Mouse (Mus musculus) brain, embryonic 14.5 days (tissue): ENCODE results near the gene Thrb. TPM values are rescaled to one million over a fixed set of nuclear protein-coding genes. Genes with fewer than 3 reads are reported as not detected.
A peak's percentile ranks its signal among the peaks of the same experiment; 100 is the strongest.

Experiments
- DNase-seq: peaks from one replicate; pipeline ENCODE4 v3.0.0-alpha.2; 2011; ENCODE audit warnings: low read depth
- CTCF ChIP-seq: fragments of 200-500 bp; IDR thresholded peaks from 2 replicates; pipeline ENCODE4 v1.5.1; 2012; ENCODE audit warnings: inconsistent platforms, mild to moderate bottlenecking, moderate library complexity, borderline replicate concordance; ENCODE audit not compliant: insufficient read depth, insufficient read length; ENCODE audit errors: extremely low read depth
- POLR2A ChIP-seq: fragments of 200-500 bp; IDR thresholded peaks from 2 replicates; pipeline ENCODE4 v1.6.1; 2012; ENCODE audit warnings: mild to moderate bottlenecking, inconsistent platforms, borderline replicate concordance; ENCODE audit not compliant: poor library complexity, insufficient read depth, insufficient read length, severe bottlenecking; ENCODE audit errors: extremely low read depth
- polyA plus RNA-seq: library from polyadenylated mRNA; depleted of rRNA; stranded (reverse); fragments of >200 nt; gene quantifications from 2 replicates; pipeline ENCODE4 v1.2.3, GENCODE M21; 2012

Gene Thrb
- polyA plus RNA-seq, 1 experiment, result 1.0 TPM

GRCm38 (mm10) chr14:17989182-17989581 lies 329.1 kb downstream of the Thrb start:
- TF ChIP-seq POLR2A, result no peak
- no peak for TF ChIP-seq CTCF
- no peak for DNase-seq

DNA sequence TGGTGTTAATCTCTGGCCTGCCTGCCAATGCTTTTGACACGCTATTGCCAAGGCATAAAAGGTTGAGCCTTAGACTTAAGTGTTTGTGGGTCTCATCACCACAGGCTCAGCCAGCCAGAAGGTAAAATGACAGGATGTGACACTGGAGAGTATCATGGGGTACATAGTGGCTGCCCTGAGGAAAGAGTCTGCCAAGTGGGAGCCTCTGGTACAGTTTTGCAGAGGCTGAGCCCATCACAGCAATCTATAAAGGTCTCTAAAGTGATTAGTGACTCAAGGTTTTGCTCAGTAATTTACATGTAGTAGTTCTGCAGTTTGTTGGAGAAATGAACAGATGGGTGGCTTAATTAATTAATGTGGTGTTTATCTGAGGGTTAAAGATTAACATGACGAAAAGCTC lies 330.1 kb downstream of the Thrb start:
- TF ChIP-seq POLR2A (no peak), CTCF (no peak)
- DNase-seq, result peak; percentile 17

DNA sequence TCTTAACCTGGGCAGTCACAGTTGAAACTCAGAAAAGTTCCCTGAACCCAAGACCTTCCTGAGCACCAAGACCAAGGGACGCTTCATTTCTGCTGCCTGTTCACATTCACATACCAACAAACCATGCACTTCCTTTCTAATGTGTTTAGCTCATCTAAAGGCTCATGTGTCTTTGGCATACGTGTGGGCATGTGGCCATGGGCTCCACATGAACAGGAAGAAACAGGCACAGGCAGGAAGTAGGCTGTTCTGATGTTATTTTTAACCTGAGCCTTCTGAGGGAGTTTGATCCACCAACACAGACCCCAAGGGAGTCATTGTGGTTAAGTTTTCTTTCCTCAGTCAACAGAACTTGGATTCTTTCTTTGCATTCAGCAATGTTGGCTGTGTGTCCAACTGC lies 341.8 kb downstream of the Thrb start:
- DNase-seq, result no peak

DNA sequence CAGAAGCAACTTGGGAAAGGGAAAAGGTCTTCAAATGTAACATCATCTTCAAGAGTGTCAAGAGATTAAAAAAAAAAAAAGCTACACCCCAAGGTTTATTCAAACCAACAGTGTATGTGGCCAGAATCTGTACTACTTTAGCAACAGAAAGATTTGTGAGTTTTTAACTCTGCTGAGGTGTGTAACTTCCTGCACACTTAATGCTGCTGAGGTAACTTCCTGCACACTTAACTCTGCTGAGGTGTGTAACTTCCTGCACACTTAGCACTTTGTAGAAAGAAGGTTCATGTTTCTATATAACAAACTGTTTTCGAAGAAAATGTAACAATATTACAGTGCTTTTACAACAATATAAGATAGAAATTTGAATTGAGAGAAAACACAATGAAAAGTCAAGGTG lies 343.6 kb downstream of the Thrb start:
- TF ChIP-seq POLR2A (no peak), CTCF (no peak)
- DNase-seq, result no peak

More for the DNA sequence above, 341.8 kb downstream of the Thrb start:
- TF ChIP-seq CTCF, result no peak
- TF ChIP-seq POLR2A, result no peak

DNA sequence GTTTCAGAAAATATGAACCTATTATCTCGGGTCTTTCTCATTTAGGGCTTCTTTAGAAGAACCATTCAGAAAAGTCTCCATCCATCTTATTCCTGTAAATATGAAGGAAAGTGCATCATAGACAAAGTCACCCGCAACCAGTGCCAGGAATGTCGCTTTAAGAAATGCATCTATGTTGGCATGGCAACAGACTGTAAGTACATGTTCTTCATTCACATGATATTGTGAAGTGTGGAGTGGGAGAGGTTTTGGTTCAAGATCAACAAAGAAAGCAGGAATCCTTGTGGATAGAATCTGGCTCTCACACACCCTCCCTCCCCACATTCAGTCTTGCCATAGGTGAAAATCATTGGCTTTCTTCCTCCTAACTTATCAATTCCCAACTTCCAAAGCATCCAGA lies 348.5 kb downstream of the Thrb start:
- TF ChIP-seq POLR2A, result no peak
- TF ChIP-seq CTCF, result no peak
- DNase-seq, result no peak

GRCm38 (mm10) chr14:18016604-18017003 lies 356.5 kb downstream of the Thrb start:
- DNase-seq, result no peak
- TF ChIP-seq POLR2A (no peak), CTCF (no peak)

- TF ChIP-seq CTCF, result no peak
- TF ChIP-seq POLR2A, result no peak
- DNase-seq, result peak; percentile 1
Measured at GRCm38 (mm10) chr14:18020128-18020527, 360.1 kb downstream of the Thrb start.

GRCm38 (mm10) chr14:18020636-18021035 lies 360.6 kb downstream of the Thrb start:
- no peak for TF ChIP-seq CTCF
- no peak for TF ChIP-seq POLR2A
- no peak for DNase-seq

GRCm38 (mm10) chr14:18021726-18022125 lies 361.7 kb downstream of the Thrb start:
- TF ChIP-seq CTCF, result no peak
- TF ChIP-seq POLR2A, result no peak

GRCm38 (mm10) chr14:18022351-18022750 lies 362.3 kb downstream of the Thrb start:
- TF ChIP-seq CTCF (no peak), POLR2A (no peak)
- no peak for DNase-seq

More at GRCm38 (mm10) chr14:18021726-18022125, 361.7 kb downstream of the Thrb start:
- DNase-seq, result no peak

GRCm38 (mm10) chr14:18027867-18028266 lies 367.8 kb downstream of the Thrb start:
- TF ChIP-seq POLR2A (no peak), CTCF (no peak)
- DNase-seq, result no peak

DNA sequence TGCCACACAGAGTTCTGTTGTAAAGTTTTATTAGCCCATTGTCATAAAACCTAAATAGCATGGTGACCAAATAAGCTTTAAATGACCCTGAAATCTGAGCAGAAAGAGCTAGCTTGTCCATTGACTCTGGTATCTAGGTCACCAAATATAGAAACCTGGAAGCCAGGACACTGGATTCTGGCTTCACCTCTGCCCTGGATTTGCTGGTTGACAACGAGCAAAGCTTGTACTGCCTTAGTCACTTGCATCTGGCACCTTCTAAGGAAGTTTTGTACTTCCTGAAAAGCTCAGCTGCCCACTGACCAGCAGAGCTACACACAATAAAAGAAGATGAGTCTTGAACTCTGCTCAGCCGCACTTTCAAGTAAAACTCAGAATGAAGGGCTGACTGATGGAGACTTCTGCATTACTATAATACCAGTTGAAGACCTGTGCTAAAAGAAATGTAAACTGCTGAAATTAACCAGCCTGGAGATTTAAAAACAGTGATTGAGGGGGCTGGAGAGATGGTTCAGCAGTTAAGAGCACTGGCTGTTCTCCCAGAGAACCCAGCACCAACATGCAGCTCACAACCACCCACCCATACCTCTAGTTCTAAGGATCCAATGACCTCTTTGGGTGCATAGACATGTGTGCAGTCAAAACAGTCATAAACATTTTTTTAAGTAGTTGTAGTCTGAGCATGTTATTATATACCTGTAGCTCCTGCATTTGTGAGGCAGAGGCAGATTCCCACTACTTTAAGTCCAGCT lies 369.3 kb downstream of the Thrb start:
- DNase-seq, result no peak

GRCm38 (mm10) chr14:18031941-18032340 lies 371.9 kb downstream of the Thrb start:
- no peak for TF ChIP-seq POLR2A
- no peak for TF ChIP-seq CTCF
- no peak for DNase-seq

More for the DNA sequence above, 369.3 kb downstream of the Thrb start:
- TF ChIP-seq POLR2A, result no peak
- TF ChIP-seq CTCF, result no peak

GRCm38 (mm10) chr14:18036573-18036972 lies 376.5 kb downstream of the Thrb start:
- DNase-seq, result no peak
- TF ChIP-seq CTCF, result no peak
- no peak for TF ChIP-seq POLR2A
